Mouse (Mus musculus) Patski (cell line): ENCODE measurements around the gene Vmn1r48. TPM values are rescaled to one million over a fixed set of nuclear protein-coding genes. Genes with fewer than 3 reads are reported as not detected.
"Not testable (repeated sequence)": the region's sequence is repeated elsewhere in the genome, so short reads cannot be mapped to it uniquely, and the experiment has no call there.

Experiments
- ATAC-seq: fragments of 100-300 bp; one replicate; pipeline ENCODE4 v1.8.0; 2021
- CTCF ChIA-PET: fragments of 350-600 bp; sonication (Branson Sonifier 250); formaldehyde crosslinking; loops from one replicate; lab custom pipeline; 2022; ENCODE audit warnings: inconsistent platforms; lab: Charles Lee
- POLR2A ChIA-PET: fragments of 350-600 bp; sonication (Branson Sonifier 250); formaldehyde crosslinking; loops from one replicate; lab custom pipeline; 2022; ENCODE audit warnings: antibody characterized with exemption, inconsistent platforms; lab: Charles Lee
- DNase-seq: peaks from one replicate; pipeline ENCODE4 v3.0.0-alpha.2; 2011; ENCODE audit warnings: low read depth, low spot score
- H3K27me3 ChIP-seq: fragments of 371-371 bp; one replicate; pipeline ENCODE4 v1.5.1; 2021
- CTCF ChIP-seq: fragments of 100-300 bp; IDR thresholded peaks from one replicate; pipeline ENCODE4 v1.5.1; 2021
- in situ Hi-C: fragments of 300-500 bp; cut with MboI; formaldehyde crosslinking; loops from 3 replicates; pipeline ENCODE4 v1.11.1; 2018; ENCODE audit warnings: low pct_unique_long_range_greater_than_20kb, mixed read lengths
- polyA plus RNA-seq: library from polyadenylated mRNA; unstranded; gene quantifications from one replicate; pipeline ENCODE4 v1.2.3, GENCODE M21; 2021

Gene Vmn1r48
- not detected for polyA plus RNA-seq

DNA sequence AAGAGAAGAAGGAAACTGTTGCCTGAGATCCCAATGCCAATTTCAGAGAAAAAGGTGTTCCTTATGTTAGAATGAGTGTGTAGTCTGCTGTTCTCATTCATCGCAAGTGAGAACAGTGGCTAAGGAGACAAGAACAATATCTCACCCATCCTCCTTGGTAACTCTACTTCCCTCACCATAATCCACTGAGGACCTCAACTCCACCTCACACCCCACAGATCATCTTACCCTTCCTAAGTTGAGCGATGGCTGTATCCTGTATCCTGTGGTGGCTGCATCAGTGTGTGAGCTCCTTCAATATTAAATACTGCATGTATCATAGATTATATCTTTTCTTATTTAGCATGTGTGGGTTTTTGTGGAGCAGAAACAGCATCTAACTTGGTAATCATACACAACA is at the start of gene Vmn1r48:
TSS of gene Vmn1r48 (minus strand) at position 101 of the 400 bp plus-strand sequence.
- CTCF ChIA-PET, DNase-seq, ATAC-seq, in situ Hi-C loops, H3K27me3 ChIP-seq, POLR2A ChIA-PET: not testable (repeated sequence)

DNA sequence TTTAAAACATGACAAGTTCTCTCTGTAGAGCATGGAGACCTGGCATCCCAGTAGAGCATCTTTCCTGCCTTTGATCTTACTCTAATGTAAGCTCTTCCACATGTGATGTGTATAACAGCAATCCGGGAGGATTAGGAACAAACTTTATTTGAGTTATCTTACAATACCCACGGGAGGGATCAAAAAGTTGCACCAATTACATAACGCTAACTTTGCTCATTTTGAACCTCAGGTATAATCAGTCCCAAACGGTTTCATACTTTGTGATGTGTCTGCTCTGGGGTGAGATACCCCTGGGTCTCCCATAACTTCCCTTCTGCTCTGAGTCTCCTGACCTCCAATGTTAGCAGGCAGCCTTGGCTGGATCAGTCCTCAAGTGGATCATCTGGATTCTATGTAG is 41.8 kb upstream of the Vmn1r48 start, which contains the start of gene Vmn1r49:
TSS of gene Vmn1r49 (minus strand) at position 101 of the 400 bp plus-strand sequence.
- in situ Hi-C loops: no loop called here
- ATAC-seq (no peak), DNase-seq (no peak)
- ChIA-PET CTCF (no interaction called here), POLR2A (interaction anchor here (0.7 kb wide), 1 partner anchor 12 kb away, joined by 3 read pairs; no protein-coding TSS in a partner anchor)
- TF ChIP-seq CTCF: no peak
- H3K27me3 ChIP-seq: no peaks in the 10 kb centered on the region

DNA sequence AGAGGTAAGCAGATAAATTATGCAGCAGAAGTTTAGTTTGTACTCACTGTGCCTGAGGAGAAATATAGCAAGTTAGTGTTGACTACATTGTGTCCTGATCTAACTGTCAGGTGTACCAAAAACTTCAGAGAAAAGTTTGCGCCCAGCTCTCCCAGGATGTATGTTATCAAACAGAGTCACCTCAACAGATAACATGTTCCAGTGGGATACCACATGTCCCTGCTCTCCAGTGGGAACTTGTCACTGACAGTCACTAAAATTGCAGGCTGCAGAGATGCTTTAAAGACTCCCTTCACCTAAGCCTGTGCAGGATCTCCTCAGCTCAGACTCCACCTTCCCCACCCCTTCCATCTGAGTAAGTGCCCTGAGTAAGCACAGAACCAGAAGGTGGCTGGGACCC is 20.8 kb downstream of the Vmn1r48 start, which contains the start of gene Vmn1r47:
TSS of gene Vmn1r47 (plus strand) at position 301 of the 400 bp plus-strand sequence.
- POLR2A ChIA-PET, DNase-seq, H3K27me3 ChIP-seq, in situ Hi-C loops, ATAC-seq, CTCF ChIA-PET: not testable (repeated sequence)

DNA sequence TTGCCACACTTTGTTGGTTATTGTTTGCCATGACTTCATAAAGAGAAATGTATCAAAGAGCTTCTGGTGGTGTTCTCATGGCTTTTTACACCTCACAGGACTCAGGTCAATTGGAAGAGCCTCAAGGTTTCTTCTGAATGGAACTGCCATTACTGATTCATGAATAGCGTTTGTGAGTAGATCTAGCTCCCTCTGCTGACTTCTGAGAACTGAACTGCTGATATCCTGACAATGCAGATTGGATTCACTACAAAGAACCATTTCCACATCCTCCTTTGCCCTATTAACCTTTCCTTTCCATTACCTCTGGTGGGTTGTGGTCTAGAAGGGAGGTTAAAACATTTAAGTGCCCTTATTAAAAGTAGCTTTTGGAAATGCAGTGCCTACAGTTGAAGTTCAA is 50.7 kb downstream of the Vmn1r48 start:
- DNase-seq (no peak), ATAC-seq (no peak)
- no peaks in the 10 kb centered on the region for H3K27me3 ChIP-seq
- ChIA-PET POLR2A (no interaction called here), CTCF (interaction anchor here (0.9 to 1.2 kb wide), 2 partner anchors 11 to 12 kb away, joined by 3 read pairs; no protein-coding TSS in a partner anchor)
- TF ChIP-seq CTCF: peak; percentile 51
- in situ Hi-C loops: loop anchor here (10.0 kb wide), 1 partner anchor 301 kb away; no protein-coding TSS in a partner anchor

Other genes with a start within 250 kb of the Vmn1r48 start
- 0.10 TPM for gene Vmn1r42, start 160.4 kb downstream of the Vmn1r48 start, polyA plus RNA-seq
- gene Vmn1r43, start 160.4 kb downstream of the Vmn1r48 start, polyA plus RNA-seq: 0.13 TPM
- not detected for gene Vmn1r44, start 153.2 kb downstream of the Vmn1r48 start, polyA plus RNA-seq
- not detected for gene Vmn1r45, start 96.2 kb downstream of the Vmn1r48 start, polyA plus RNA-seq
- 0.01 TPM for gene Vmn1r46, start 67.5 kb downstream of the Vmn1r48 start, polyA plus RNA-seq
- gene Vmn1r47, start 20.7 kb downstream of the Vmn1r48 start, polyA plus RNA-seq: not detected
- not detected for gene Vmn1r49, start 41.7 kb upstream of the Vmn1r48 start, polyA plus RNA-seq
- not detected for gene Vmn1r50, start 64.6 kb upstream of the Vmn1r48 start, polyA plus RNA-seq
- not detected for gene Vmn1r51, start 85.8 kb upstream of the Vmn1r48 start, polyA plus RNA-seq
- not detected for gene Vmn1r52, start 138.0 kb upstream of the Vmn1r48 start, polyA plus RNA-seq
- gene V1ra8, start 166.0 kb upstream of the Vmn1r48 start, polyA plus RNA-seq: not detected
- not detected for gene Vmn1r53, start 187.6 kb upstream of the Vmn1r48 start, polyA plus RNA-seq
- gene Vmn1r54, start 209.5 kb upstream of the Vmn1r48 start, polyA plus RNA-seq: not detected